Mouse (Mus musculus) yolk sac, embryonic 10.5 days (tissue): ENCODE measurements at regions not wholly inside any gene's neighbourhood (a gene's known extent, or its start where the extent isn't known, plus 50 kb on each side); places are given as distances from the start of the nearest gene placed in this dataset.
A peak's percentile ranks its signal among the peaks of the same experiment; 100 is the strongest.

ENCODE experiments used
- DNase-seq: peaks from one replicate; pipeline ENCODE4 v3.0.0-alpha.2; 2017; ENCODE audit warnings: low spot score

- no peak for DNase-seq
These were observed 137.4 kb upstream of the Plcz1 start for GRCm38 (mm10) chr6:140178425-140179193.

- DNase-seq = no peak
These were observed 131.5 kb upstream of the Plcz1 start for GRCm38 (mm10) chr6:140172716-140173115.

GRCm38 (mm10) chr6:140169836-140170235 lies 128.6 kb upstream of the Plcz1 start:
- DNase-seq = no peak

- DNase-seq = no peak
These were observed 125.9 kb upstream of the Plcz1 start for GRCm38 (mm10) chr6:140167182-140167581.

- no peak for DNase-seq
These were observed 121.5 kb upstream of the Plcz1 start for GRCm38 (mm10) chr6:140162729-140163128.

GRCm38 (mm10) chr6:140161482-140161881 lies 120.2 kb upstream of the Plcz1 start:
- no peak for DNase-seq

GRCm38 (mm10) chr6:140160946-140161345 lies 119.7 kb upstream of the Plcz1 start:
- no peak for DNase-seq

GRCm38 (mm10) chr6:140158986-140159385 lies 117.7 kb upstream of the Plcz1 start:
- no peak for DNase-seq

- no peak for DNase-seq
These were observed 116.1 kb upstream of the Plcz1 start for GRCm38 (mm10) chr6:140157375-140157774.

- no peak for DNase-seq
These were observed 111.3 kb upstream of the Plcz1 start for GRCm38 (mm10) chr6:140152418-140153176.

GRCm38 (mm10) chr6:140148628-140149245 lies 107.5 kb upstream of the Plcz1 start:
- no peak for DNase-seq

GRCm38 (mm10) chr6:140148138-140148537 lies 106.9 kb upstream of the Plcz1 start:
- no peak for DNase-seq

GRCm38 (mm10) chr6:140147711-140148110 lies 106.5 kb upstream of the Plcz1 start:
- no peak for DNase-seq

GRCm38 (mm10) chr6:140133734-140134133 lies 92.5 kb upstream of the Plcz1 start:
- no peak for DNase-seq

GRCm38 (mm10) chr6:140126645-140127044 lies 85.4 kb upstream of the Plcz1 start:
- no peak for DNase-seq

GRCm38 (mm10) chr6:140114024-140114423 lies 72.8 kb upstream of the Plcz1 start:
- no peak for DNase-seq

- DNase-seq = no peak
These were observed 70.8 kb upstream of the Plcz1 start for GRCm38 (mm10) chr6:140112054-140112453.

GRCm38 (mm10) chr6:140108083-140108482 lies 66.8 kb upstream of the Plcz1 start:
- DNase-seq = peak; percentile 44

- DNase-seq = no peak
These were observed 66.4 kb upstream of the Plcz1 start for GRCm38 (mm10) chr6:140107628-140108027.

GRCm38 (mm10) chr6:140106141-140106540 lies 64.9 kb upstream of the Plcz1 start:
- DNase-seq = peak; percentile 47

- peak; percentile 48 for DNase-seq
These were observed 60.8 kb upstream of the Plcz1 start for GRCm38 (mm10) chr6:140102043-140102442.

GRCm38 (mm10) chr6:140095416-140095815 lies 54.2 kb upstream of the Plcz1 start:
- DNase-seq = no peak
